ENCODE assay signal across 8 mouse cellular contexts in the genomic region with DNA sequence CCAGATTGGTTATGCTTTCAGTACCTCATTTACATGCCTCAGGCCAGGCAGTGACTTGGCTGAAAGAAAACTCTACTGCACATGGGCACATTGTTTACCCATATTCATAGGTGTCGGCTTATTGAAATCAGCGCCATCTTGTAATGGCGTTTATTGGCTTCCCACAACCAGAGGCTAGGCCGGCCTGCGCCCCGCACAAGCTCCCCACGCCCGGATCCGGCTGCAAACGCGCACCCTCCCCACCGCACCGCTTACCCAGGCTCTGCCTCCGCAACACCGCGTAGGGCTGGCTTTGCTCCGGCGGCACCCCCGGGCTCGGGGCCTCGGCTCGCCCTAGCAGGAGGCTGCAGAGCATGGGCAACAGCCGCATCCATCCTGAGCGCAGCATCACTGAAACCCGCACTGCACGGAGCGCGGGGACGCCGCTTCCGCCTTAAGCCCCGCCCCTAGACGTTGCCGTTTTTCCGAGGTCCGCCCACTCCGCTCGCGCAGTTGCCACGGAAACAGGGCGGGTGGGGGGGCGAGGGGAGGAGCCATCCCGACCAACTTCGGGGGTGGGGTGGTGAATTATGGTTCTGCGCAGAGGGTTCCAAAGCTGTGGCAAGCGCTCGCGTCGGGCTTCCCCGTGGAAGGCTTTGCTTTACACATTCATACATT. TPM values are rescaled to one million over a fixed set of nuclear protein-coding genes. Genes with fewer than 3 reads are reported as not detected.
DNase-seq lines count a peak whose midpoint lies in the region; ATAC-seq and TF ChIP-seq lines count a peak whose summit lies in the region.

No protein-coding gene starts in this region.

- WGBS in forebrain, embryonic 11.5 days: under 1% methylated on average over 50 of the region's 50 CpGs
- WGBS in heart, embryonic 16.5 days: under 1% methylated on average over 50 of the region's 50 CpGs
- under 1% methylated on average over 50 of the region's 50 CpGs for WGBS in liver, postnatal 0 days (ENCODE audit: insufficient replicate concordance)
- WGBS in neural tube, embryonic 13.5 days: under 1% methylated on average over 50 of the region's 50 CpGs

- no peaks in the 10 kb centered on the region for H3K4me1 ChIP-seq in forebrain, embryonic 11.5 days (replicated peaks; ENCODE audit: control insufficient read depth, insufficient read depth, low read length)
- peaks cover 3% of the 10 kb centered on the region for H3K4me1 ChIP-seq in heart, embryonic 16.5 days (ENCODE audit: control insufficient read depth, insufficient read depth, low read length)
- H3K4me1 ChIP-seq in liver, postnatal 0 days (ENCODE audit: insufficient read depth): 0 out of 2 replicates have a peak, but pooled peaks cover 6% of the 10 kb centered on the region
- peaks cover 33% of the 10 kb centered on the region for H3K4me1 ChIP-seq in neural tube, embryonic 13.5 days (replicated peaks)

- H3K36me3 ChIP-seq in forebrain, embryonic 11.5 days (ENCODE audit: control insufficient read depth, insufficient read depth, low read length): peaks cover 2% of the 10 kb centered on the region; the same call in 1 of the 2 replicates
- H3K36me3 ChIP-seq in heart, embryonic 16.5 days (ENCODE audit: control insufficient read depth, insufficient read depth): no peaks in the 10 kb centered on the region
- no peaks in the 10 kb centered on the region; the same call in 1 of the 2 replicates for H3K36me3 ChIP-seq in liver, postnatal 0 days (replicated peaks; ENCODE audit: insufficient read depth, low read length)
- H3K36me3 ChIP-seq in neural tube, embryonic 13.5 days: peaks cover 24% of the 10 kb centered on the region

- no peak for TF ChIP-seq EP300 in liver, postnatal 0 days (IDR thresholded peaks at IDR 0.05; ENCODE audit: low read depth)

- peak; percentile 96 for ATAC-seq in forebrain, embryonic 11.5 days (replicated peaks; ENCODE audit: low FRiP score)
- ATAC-seq in heart, embryonic 16.5 days (replicated peaks; ENCODE audit: extremely low read depth, insufficient read depth, low FRiP score): peak; percentile 90
- ATAC-seq in liver, postnatal 0 days: peak; percentile 91
- peak; percentile 98 for ATAC-seq in neural tube, embryonic 13.5 days (ENCODE audit: low read depth)

- peak; percentile 61 to 75 for DNase-seq in CD8-positive naive resting alpha-beta T cell, adult 2 months (ENCODE audit: low read depth in 2 of 2, low spot score in 2 of 2)
- peak; percentile 67 for DNase-seq in c-Kit-positive CD71-negative TER-119-negative erythroid progenitor cells, embryonic 14.5 days (ENCODE audit: low read depth)
- DNase-seq in forebrain, embryonic 11.5 days (ENCODE audit: low spot score): peak; percentile 95
- DNase-seq in kidney, postnatal 36 days: peak; percentile 85 to 92
- DNase-seq in liver, postnatal 0 days: peak; percentile 89
- peak; percentile 90 for DNase-seq in telencephalon, adult 2 months (ENCODE audit: low read depth, low spot score)

- no peaks in the 10 kb centered on the region for H3K27me3 ChIP-seq in forebrain, embryonic 11.5 days (ENCODE audit: control insufficient read depth, insufficient read depth, low read length)
- no peaks in the 10 kb centered on the region for H3K27me3 ChIP-seq in heart, embryonic 16.5 days (ENCODE audit: control insufficient read depth, insufficient read depth, low read length)
- H3K27me3 ChIP-seq in liver, postnatal 0 days (ENCODE audit: insufficient read depth, low read length): no peaks in the 10 kb centered on the region
- no peaks in the 10 kb centered on the region for H3K27me3 ChIP-seq in neural tube, embryonic 13.5 days

- peak overlapping the region; percentile 70 for H3K4me3 ChIP-seq in forebrain, embryonic 11.5 days (ENCODE audit: low read depth, low read length)
- H3K4me3 ChIP-seq in heart, embryonic 16.5 days (ENCODE audit: low read length): peak overlapping the region; percentile 99
- peak overlapping the region; percentile 77 for H3K4me3 ChIP-seq in liver, postnatal 0 days (ENCODE audit: low read depth, low read length)
- H3K4me3 ChIP-seq in neural tube, embryonic 13.5 days: peak overlapping the region; percentile 82

- TF ChIP-seq CTCF in liver, postnatal 0 days (IDR thresholded peaks at IDR 0.05; ENCODE audit: low read depth): no peak

- peak overlapping the region; percentile 68; the same call in 1 of the 2 replicates for H3K27ac ChIP-seq in forebrain, embryonic 11.5 days (ENCODE audit: low read depth, low read length)
- H3K27ac ChIP-seq in heart, embryonic 16.5 days (ENCODE audit: low read length): peak overlapping the region; percentile 79
- H3K27ac ChIP-seq in liver, postnatal 0 days (ENCODE audit: low read depth): peak overlapping the region; percentile 68
- peak overlapping the region; percentile 97 for H3K27ac ChIP-seq in neural tube, embryonic 13.5 days (replicated peaks)

- peak overlapping the region; percentile 58 for H3K4me2 ChIP-seq in forebrain, embryonic 11.5 days (ENCODE audit: low read depth, low read length, severe bottlenecking)
- H3K4me2 ChIP-seq in heart, embryonic 16.5 days (ENCODE audit: low read depth, low read length): peak overlapping the region; percentile 76
- H3K4me2 ChIP-seq in liver, postnatal 0 days (ENCODE audit: low read depth, low read length): peak overlapping the region; percentile 84
- H3K4me2 ChIP-seq in neural tube, embryonic 13.5 days: peak overlapping the region; percentile 79

- H3K9ac ChIP-seq in forebrain, embryonic 11.5 days (ENCODE audit: low read length): peak overlapping the region; percentile 85
- H3K9ac ChIP-seq in heart, embryonic 16.5 days (ENCODE audit: low read length): peak overlapping the region; percentile 90
- H3K9ac ChIP-seq in liver, postnatal 0 days (replicated peaks): peak overlapping the region; percentile 81
- H3K9ac ChIP-seq in neural tube, embryonic 13.5 days: peak overlapping the region; percentile 92

- H3K9me3 ChIP-seq in forebrain, embryonic 11.5 days (ENCODE audit: control insufficient read depth, low read length): no peaks in the 10 kb centered on the region
- no peaks in the 10 kb centered on the region for H3K9me3 ChIP-seq in heart, embryonic 16.5 days (replicated peaks; ENCODE audit: control insufficient read depth, low read length)
- no peaks in the 10 kb centered on the region for H3K9me3 ChIP-seq in liver, postnatal 0 days (ENCODE audit: low read length)
- no peaks in the 10 kb centered on the region for H3K9me3 ChIP-seq in neural tube, embryonic 13.5 days

RNA-seq across cellular contexts. Expression of gene 1500011B03Rik, which starts 9.6 kb away (rescaled TPM):
- polyA plus RNA-seq in forebrain, embryonic 11.5 days (2014; fragmentation: Nextera tagmentation; extraction: Ambion mirVana): 133 and 149 TPM in 2 replicates
- 41.8 and 48.5 TPM in 2 replicates for polyA plus RNA-seq in heart, embryonic 16.5 days (2015; fragmentation: Nextera tagmentation; extraction: Ambion mirVana)
- polyA plus RNA-seq in liver, postnatal 0 days (2015; fragmentation: Nextera tagmentation; extraction: Ambion mirVana): 31.2 and 32.5 TPM in 2 replicates
- polyA plus RNA-seq in neural tube, embryonic 13.5 days (2015; fragmentation: Nextera tagmentation; extraction: Ambion mirVana): 243 and 266 TPM in 2 replicates

RNA-seq across cellular contexts. Expression of gene Git2, which starts 38.3 kb away (rescaled TPM):
- 39.3 and 41.5 TPM in 2 replicates for polyA plus RNA-seq in forebrain, embryonic 11.5 days (2014; fragmentation: Nextera tagmentation; extraction: Ambion mirVana)
- 38.6 and 46.6 TPM in 2 replicates for polyA plus RNA-seq in heart, embryonic 16.5 days (2015; fragmentation: Nextera tagmentation; extraction: Ambion mirVana)
- polyA plus RNA-seq in liver, postnatal 0 days (2015; fragmentation: Nextera tagmentation; extraction: Ambion mirVana): 10.5 and 11.1 TPM in 2 replicates
- 47.5 and 52.1 TPM in 2 replicates for polyA plus RNA-seq in neural tube, embryonic 13.5 days (2015; fragmentation: Nextera tagmentation; extraction: Ambion mirVana)

RNA-seq across cellular contexts. Expression of gene Ankrd13a, which starts 39.2 kb away (rescaled TPM):
- polyA plus RNA-seq in forebrain, embryonic 11.5 days (2014; fragmentation: Nextera tagmentation; extraction: Ambion mirVana): 61.8 and 71.8 TPM in 2 replicates
- polyA plus RNA-seq in heart, embryonic 16.5 days (2015; fragmentation: Nextera tagmentation; extraction: Ambion mirVana): 28.4 and 33.7 TPM in 2 replicates
- polyA plus RNA-seq in liver, postnatal 0 days (2015; fragmentation: Nextera tagmentation; extraction: Ambion mirVana): 26.7 TPM in 2 replicates
- 50.3 and 52.0 TPM in 2 replicates for polyA plus RNA-seq in neural tube, embryonic 13.5 days (2015; fragmentation: Nextera tagmentation; extraction: Ambion mirVana)

RNA-seq across cellular contexts. Expression of gene 4930519G04Rik, which starts 39.8 kb away (rescaled TPM):
- polyA plus RNA-seq in forebrain, embryonic 11.5 days (2014; fragmentation: Nextera tagmentation; extraction: Ambion mirVana): not detected in 2 replicates
- polyA plus RNA-seq in heart, embryonic 16.5 days (2015; fragmentation: Nextera tagmentation; extraction: Ambion mirVana): not detected in 2 replicates
- polyA plus RNA-seq in liver, postnatal 0 days (2015; fragmentation: Nextera tagmentation; extraction: Ambion mirVana): not detected in 2 replicates
- polyA plus RNA-seq in neural tube, embryonic 13.5 days (2015; fragmentation: Nextera tagmentation; extraction: Ambion mirVana): not detected in 2 replicates

RNA-seq across cellular contexts. Expression of gene Gm9936, which starts 44.8 kb away (rescaled TPM):
- polyA plus RNA-seq in forebrain, embryonic 11.5 days (2014; fragmentation: Nextera tagmentation; extraction: Ambion mirVana): 0.39 and 0.40 TPM in 2 replicates
- polyA plus RNA-seq in heart, embryonic 16.5 days (2015; fragmentation: Nextera tagmentation; extraction: Ambion mirVana): not detected in 2 replicates
- not detected in 2 replicates for polyA plus RNA-seq in liver, postnatal 0 days (2015; fragmentation: Nextera tagmentation; extraction: Ambion mirVana)
- 1.3 and 1.4 TPM in 2 replicates for polyA plus RNA-seq in neural tube, embryonic 13.5 days (2015; fragmentation: Nextera tagmentation; extraction: Ambion mirVana)

Comparison
In these comparisons a context has a peak if more than half of its experiments do, and no peak if none do; other contexts are left out.
1. Peak in every context shown above with its lines: DNase-seq, ATAC-seq, H3K4me3 ChIP-seq and H3K27ac ChIP-seq.